Mouse (Mus musculus): ENCODE results near the gene Hyal2. TPM values are rescaled to one million over a fixed set of nuclear protein-coding genes. Genes with fewer than 3 reads are reported as not detected.

Hyal2 gene
- polyA plus RNA-seq, 1 experiment from 2014 or later, result 128 TPM

DNA sequence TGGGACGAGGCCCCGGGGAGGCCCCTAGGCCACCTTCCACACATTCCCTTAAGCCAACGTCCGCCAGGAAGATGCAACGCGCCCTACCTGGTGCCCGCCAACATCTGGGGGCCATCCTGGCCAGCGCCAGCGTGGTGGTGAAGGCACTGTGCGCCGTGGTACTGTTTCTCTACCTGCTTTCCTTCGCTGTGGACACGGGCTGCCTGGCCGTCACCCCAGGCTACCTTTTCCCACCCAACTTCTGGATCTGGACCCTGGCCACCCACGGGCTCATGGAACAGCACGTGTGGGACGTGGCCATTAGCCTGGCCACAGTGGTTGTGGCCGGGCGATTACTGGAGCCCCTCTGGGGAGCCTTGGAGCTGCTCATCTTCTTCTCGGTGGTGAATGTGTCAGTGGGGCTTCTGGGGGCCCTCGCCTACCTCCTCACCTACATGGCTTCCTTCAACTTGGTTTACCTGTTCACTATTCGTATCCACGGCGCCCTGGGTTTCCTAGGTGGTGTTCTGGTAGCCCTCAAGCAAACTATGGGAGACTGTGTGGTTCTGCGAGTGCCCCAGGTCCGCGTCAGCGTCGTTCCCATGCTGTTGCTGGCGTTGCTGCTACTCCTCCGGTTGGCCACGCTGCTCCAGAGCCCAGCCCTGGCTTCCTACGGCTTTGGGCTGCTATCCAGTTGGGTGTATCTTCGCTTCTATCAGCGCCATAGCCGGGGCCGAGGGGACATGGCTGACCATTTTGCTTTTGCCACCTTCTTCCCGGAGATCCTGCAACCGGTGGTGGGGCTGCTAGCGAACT is 33.1 kb upstream of the Hyal2 start:
- WGBS, result 1% methylated on average over 40 of the region's 40 CpGs
- Histone ChIP-seq H3K4me1 (ENCODE audit: control insufficient read depth, insufficient read depth, low read length) (peaks cover 27% of the 10 kb centered on the region), H3K9ac (ENCODE audit: low read length) (peak overlapping the region; percentile 82), H3K4me2 (ENCODE audit: low read depth) (peak overlapping the region; percentile 100), H3K27ac (ENCODE audit: low read depth, low read length) (no peak overlapping the region), H3K4me3 (ENCODE audit: low read depth, low read length) (peak overlapping the region; percentile 68), H3K27me3 (ENCODE audit: control insufficient read depth, insufficient read depth, low read length) (no peaks in the 10 kb centered on the region), H3K36me3 (ENCODE audit: control insufficient read depth, insufficient read depth, low read length) (peaks cover 12% of the 10 kb centered on the region; the same call in 1 of the 2 replicates), H3K9me3 (ENCODE audit: control insufficient read depth, low read length) (no peaks in the 10 kb centered on the region)
- peak; percentile 15; the same call in 1 of the 2 replicates for ATAC-seq (ENCODE audit: insufficient read depth, low FRiP score, low TSS enrichment)
- no peak for DNase-seq (ENCODE audit: low spot score)

DNA sequence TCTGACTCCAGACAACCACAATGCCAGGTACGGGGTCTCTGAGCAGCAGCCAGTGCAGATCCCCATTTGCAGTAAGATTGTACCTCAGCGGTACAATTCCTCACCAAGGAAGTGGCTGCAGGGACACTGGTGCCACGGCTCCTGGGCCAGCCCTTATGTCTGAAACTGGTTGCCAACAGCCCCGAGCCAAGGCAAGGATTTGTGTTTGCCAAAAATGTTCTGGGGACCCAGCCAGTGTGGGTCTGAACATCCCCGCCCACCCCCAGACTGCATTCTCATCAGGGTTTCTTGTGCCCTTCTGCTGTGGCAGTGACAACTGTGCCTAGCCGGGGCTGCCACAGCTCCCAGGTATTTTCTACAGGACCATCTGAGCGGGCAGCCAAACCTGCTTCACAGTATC is 29.5 kb upstream of the Hyal2 start:
- H3K36me3 ChIP-seq (ENCODE audit: control insufficient read depth, insufficient read depth, low read length), result peaks cover 15% of the 10 kb centered on the region; the same call in 1 of the 2 replicates
- no peak overlapping the region for H3K27ac ChIP-seq (ENCODE audit: low read depth, low read length)
- no peak for ATAC-seq (ENCODE audit: insufficient read depth, low FRiP score, low TSS enrichment)
- no peak overlapping the region for H3K4me2 ChIP-seq (ENCODE audit: low read depth)
- H3K27me3 ChIP-seq (ENCODE audit: control insufficient read depth, insufficient read depth, low read length), result no peaks in the 10 kb centered on the region
- no peak for DNase-seq (ENCODE audit: low spot score)
- H3K9me3 ChIP-seq (ENCODE audit: control insufficient read depth, low read length), result no peaks in the 10 kb centered on the region
- H3K4me1 ChIP-seq (ENCODE audit: control insufficient read depth, insufficient read depth, low read length), result peaks cover 40% of the 10 kb centered on the region
- no peak overlapping the region for H3K9ac ChIP-seq (ENCODE audit: low read length)
- WGBS, result 95% methylated on average over 7 of the region's 7 CpGs
- no peak overlapping the region for H3K4me3 ChIP-seq (ENCODE audit: low read depth, low read length)

DNA sequence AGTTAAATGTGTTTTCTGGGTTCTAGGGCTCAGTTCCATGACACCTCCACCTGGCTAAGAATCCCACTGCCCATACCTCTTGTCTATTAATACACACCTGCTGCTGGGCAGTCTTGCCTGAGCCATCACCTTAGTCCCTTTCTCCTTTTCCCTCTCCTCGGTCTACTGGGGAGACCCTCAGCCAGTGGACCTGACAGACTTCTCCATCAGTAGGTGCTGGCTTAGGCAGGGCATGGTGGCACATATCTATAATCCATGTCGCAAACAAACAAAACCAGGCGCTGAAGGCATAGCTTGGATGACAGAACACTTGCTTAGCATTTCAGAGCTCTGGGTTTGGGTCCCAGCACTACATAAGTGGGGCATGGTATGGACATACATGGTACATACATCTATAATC is 29.0 kb upstream of the Hyal2 start:
- no peak overlapping the region for H3K9ac ChIP-seq (ENCODE audit: low read length)
- DNase-seq (ENCODE audit: low spot score) (no peak), ATAC-seq (ENCODE audit: insufficient read depth, low FRiP score, low TSS enrichment) (no peak)
- H3K4me2 ChIP-seq (ENCODE audit: low read depth), result no peak overlapping the region
- H3K4me3 ChIP-seq (ENCODE audit: low read depth, low read length), result no peak overlapping the region
- 91% methylated on average over 3 of the region's 3 CpGs for WGBS
- no peaks in the 10 kb centered on the region for H3K9me3 ChIP-seq (ENCODE audit: control insufficient read depth, low read length)
- H3K27ac ChIP-seq (ENCODE audit: low read depth, low read length), result no peak overlapping the region
- peaks cover 15% of the 10 kb centered on the region; the same call in 1 of the 2 replicates for H3K36me3 ChIP-seq (ENCODE audit: control insufficient read depth, insufficient read depth, low read length)
- H3K4me1 ChIP-seq (ENCODE audit: control insufficient read depth, insufficient read depth, low read length), result peaks cover 40% of the 10 kb centered on the region
- no peaks in the 10 kb centered on the region for H3K27me3 ChIP-seq (ENCODE audit: control insufficient read depth, insufficient read depth, low read length)

DNA sequence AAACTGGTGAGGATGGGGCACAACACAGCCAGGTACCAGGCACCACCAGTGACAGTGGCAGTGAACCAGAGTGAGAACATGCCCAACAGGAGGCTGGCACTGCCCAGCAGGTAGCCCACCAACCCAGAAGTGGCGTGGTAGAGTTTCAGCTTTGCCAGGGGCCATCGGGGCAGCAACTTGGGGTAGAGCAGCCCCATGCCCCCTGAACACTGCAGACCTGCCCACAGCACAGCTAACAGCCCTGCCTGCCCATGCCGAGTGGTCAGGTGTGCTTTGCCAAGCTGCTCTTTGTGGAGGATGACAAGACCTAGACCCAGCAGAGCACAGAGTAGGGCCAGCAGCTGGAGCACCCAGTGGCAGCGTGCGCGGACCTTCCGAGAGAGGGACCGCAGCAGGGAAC is 27.8 kb upstream of the Hyal2 start:
- Histone ChIP-seq H3K36me3 (ENCODE audit: control insufficient read depth, insufficient read depth, low read length) (peaks cover 15% of the 10 kb centered on the region; the same call in 1 of the 2 replicates), H3K4me3 (ENCODE audit: low read depth, low read length) (no peak overlapping the region)
- no peak for ATAC-seq (ENCODE audit: insufficient read depth, low FRiP score, low TSS enrichment)

GRCm38 (mm10) chr9:107540420-107540819 is 27.3 kb upstream of the Hyal2 start:
- peaks cover 16% of the 10 kb centered on the region for H3K36me3 ChIP-seq (ENCODE audit: control insufficient read depth, insufficient read depth, low read length)
- no peaks in the 10 kb centered on the region for H3K27me3 ChIP-seq (ENCODE audit: control insufficient read depth, insufficient read depth, low read length)
- ATAC-seq (ENCODE audit: insufficient read depth, low FRiP score, low TSS enrichment), result no peak
- no peak overlapping the region for H3K4me3 ChIP-seq (ENCODE audit: low read depth, low read length)
- no peak for DNase-seq (ENCODE audit: low spot score)
- H3K9ac ChIP-seq (ENCODE audit: low read length), result no peak overlapping the region
- H3K9me3 ChIP-seq (ENCODE audit: control insufficient read depth, low read length), result no peaks in the 10 kb centered on the region
- H3K4me2 ChIP-seq (ENCODE audit: low read depth), result no peak overlapping the region
- 72% methylated on average over 4 of the region's 4 CpGs for WGBS
- H3K27ac ChIP-seq (ENCODE audit: low read depth, low read length), result no peak overlapping the region
- H3K4me1 ChIP-seq (ENCODE audit: control insufficient read depth, insufficient read depth, low read length), result peaks cover 30% of the 10 kb centered on the region

More for the DNA sequence above, 27.8 kb upstream of the Hyal2 start:
- H3K9me3 ChIP-seq (ENCODE audit: control insufficient read depth, low read length), result no peaks in the 10 kb centered on the region
- 94% methylated on average over 8 of the region's 8 CpGs for WGBS
- no peaks in the 10 kb centered on the region for H3K27me3 ChIP-seq (ENCODE audit: control insufficient read depth, insufficient read depth, low read length)
- H3K4me1 ChIP-seq (ENCODE audit: control insufficient read depth, insufficient read depth, low read length), result peaks cover 35% of the 10 kb centered on the region
- H3K4me2 ChIP-seq (ENCODE audit: low read depth), result no peak overlapping the region
- H3K9ac ChIP-seq (ENCODE audit: low read length), result no peak overlapping the region
- no peak for DNase-seq (ENCODE audit: low spot score)
- no peak overlapping the region for H3K27ac ChIP-seq (ENCODE audit: low read depth, low read length)

GRCm38 (mm10) chr9:107541005-107541404 is 26.7 kb upstream of the Hyal2 start:
- Histone ChIP-seq H3K4me3 (ENCODE audit: low read depth, low read length) (peak overlapping the region; percentile 52), H3K27ac (ENCODE audit: low read depth, low read length) (no peak overlapping the region), H3K4me2 (ENCODE audit: low read depth) (peak overlapping the region; percentile 85), H3K9me3 (ENCODE audit: control insufficient read depth, low read length) (no peaks in the 10 kb centered on the region), H3K4me1 (ENCODE audit: control insufficient read depth, insufficient read depth, low read length) (peaks cover 24% of the 10 kb centered on the region), H3K36me3 (ENCODE audit: control insufficient read depth, insufficient read depth, low read length) (peaks cover 16% of the 10 kb centered on the region), H3K27me3 (ENCODE audit: control insufficient read depth, insufficient read depth, low read length) (no peaks in the 10 kb centered on the region), H3K9ac (ENCODE audit: low read length) (no peak overlapping the region; the same call in 1 of the 2 replicates)
- DNase-seq (ENCODE audit: low spot score) (no peak), ATAC-seq (ENCODE audit: insufficient read depth, low FRiP score, low TSS enrichment) (no peak)
- WGBS, result 31% methylated on average over 10 of the region's 10 CpGs

DNA sequence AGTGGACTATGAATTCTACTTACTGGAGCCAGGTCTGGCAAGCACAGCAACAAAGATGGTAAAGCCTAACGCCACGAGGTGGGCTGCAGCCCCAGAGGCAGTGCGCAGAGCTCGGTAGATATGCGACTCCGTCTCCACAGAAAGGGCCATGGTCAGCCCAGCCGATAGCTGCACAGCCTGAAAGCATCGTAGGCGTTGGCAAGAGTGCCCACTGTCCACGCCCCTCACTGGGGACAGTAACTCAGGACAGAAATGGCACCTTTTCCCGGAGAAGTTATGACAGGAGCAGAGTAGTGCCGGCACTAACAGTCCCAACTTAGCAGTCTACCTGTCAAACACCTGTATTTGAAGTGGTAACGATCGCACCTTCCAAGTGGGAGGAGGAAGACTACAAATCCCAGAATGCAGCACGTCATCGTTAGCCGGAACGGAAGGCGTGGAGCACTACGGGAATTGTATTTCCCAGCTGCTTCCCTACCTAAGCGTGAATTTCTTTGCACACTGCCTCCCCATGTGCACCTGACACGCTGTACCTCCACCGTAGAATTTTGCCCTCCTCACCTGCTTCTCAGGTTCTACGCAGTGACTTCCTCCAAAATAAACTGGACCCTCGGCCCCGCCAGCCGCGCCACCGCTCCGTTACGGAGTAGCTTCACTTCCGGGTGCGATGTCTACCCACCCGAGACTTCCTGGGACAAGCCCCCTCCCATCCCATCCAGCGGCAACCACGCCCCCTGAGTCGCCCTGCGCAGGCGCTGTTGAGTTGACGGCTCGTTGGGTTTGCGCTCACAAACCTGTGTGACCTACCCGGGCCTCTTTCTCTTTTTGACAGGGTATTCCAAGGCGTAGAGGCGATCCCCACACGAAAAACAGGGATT is 26.0 kb upstream of the Hyal2 start, which contains the start of the genes Cyb561d2 and Nprl2:
Gene Cyb561d2 (minus strand): TSS at position 720 of the 878 bp plus-strand sequence.
Gene Nprl2 (plus strand): TSS at position 753 of the 878 bp plus-strand sequence.
- Histone ChIP-seq H3K4me3 (ENCODE audit: low read depth, low read length) (peak within 1 kb of the TSS; percentile 52), H3K4me1 (ENCODE audit: control insufficient read depth, insufficient read depth, low read length) (peaks cover 19% of the 10 kb centered on the region), H3K9me3 (ENCODE audit: control insufficient read depth, low read length) (no peaks in the 10 kb centered on the region), H3K9ac (ENCODE audit: low read length) (peak within 1 kb of the TSS; percentile 65), H3K27ac (ENCODE audit: low read depth, low read length) (no peak within 1 kb of the TSS; the same call in 1 of the 2 replicates), H3K4me2 (ENCODE audit: low read depth) (peak within 1 kb of the TSS; percentile 85), H3K27me3 (ENCODE audit: control insufficient read depth, insufficient read depth, low read length) (no peaks in the 10 kb centered on the region), H3K36me3 (ENCODE audit: control insufficient read depth, insufficient read depth, low read length) (peaks cover 16% of the 10 kb centered on the region)
- ATAC-seq (ENCODE audit: insufficient read depth, low FRiP score, low TSS enrichment), result peak; percentile 81
- peak; percentile 96 for DNase-seq (ENCODE audit: low spot score)
- under 1% methylated on average over 46 of the region's 46 CpGs for WGBS

- Histone ChIP-seq H3K4me3 (ENCODE audit: low read depth, low read length) (peak overlapping the region; percentile 52), H3K9ac (ENCODE audit: low read length) (peak overlapping the region; percentile 65), H3K27ac (ENCODE audit: low read depth, low read length) (no peak overlapping the region), H3K4me2 (ENCODE audit: low read depth) (peak overlapping the region; percentile 85), H3K36me3 (ENCODE audit: control insufficient read depth, insufficient read depth, low read length) (peaks cover 16% of the 10 kb centered on the region), H3K4me1 (ENCODE audit: control insufficient read depth, insufficient read depth, low read length) (peaks cover 20% of the 10 kb centered on the region), H3K27me3 (ENCODE audit: control insufficient read depth, insufficient read depth, low read length) (no peaks in the 10 kb centered on the region), H3K9me3 (ENCODE audit: control insufficient read depth, low read length) (no peaks in the 10 kb centered on the region)
- WGBS, result 2% methylated on average over 11 of the region's 11 CpGs
- no peak for DNase-seq (ENCODE audit: low spot score)
- ATAC-seq (ENCODE audit: insufficient read depth, low FRiP score, low TSS enrichment), result no peak
Observed at GRCm38 (mm10) chr9:107542352-107542686, 25.4 kb upstream of the Hyal2 start.

All from neural tube, embryonic 11.5 days (tissue).